Comparison of ENCODE assay signal across 15 mouse cellular contexts in the genomic region with DNA sequence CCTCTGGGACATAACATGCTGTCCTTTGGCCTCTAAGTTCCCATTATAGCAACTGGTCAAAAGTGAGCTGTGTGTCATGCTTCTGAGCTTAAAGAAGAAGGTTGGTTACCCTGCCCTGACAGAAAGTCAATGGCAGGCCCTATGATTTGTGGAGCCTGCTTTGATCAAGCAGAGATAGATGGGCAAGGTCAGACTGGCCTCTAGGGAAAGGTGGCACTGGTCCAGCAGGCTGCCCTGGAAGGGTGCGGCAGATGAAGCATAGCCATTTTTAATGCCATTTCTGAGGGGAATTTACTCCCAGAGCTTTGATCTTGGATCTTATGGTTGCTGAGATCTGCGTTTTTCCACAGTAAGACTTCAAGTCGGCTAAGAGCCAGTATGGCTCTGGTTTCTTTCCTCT.
DNase-seq lines count a peak whose midpoint lies in the region.
"Had no signal": no experiment of that assay in that cellular context is flagged by ENCODE, and none has a peak within 500 bp of the region (broad histone marks: within the 10 kb centered on the region; RNA-seq: fewer than 3 reads in every experiment).

No protein-coding gene starts in this region.

- peak; percentile 45 for DNase-seq in ovary, adult 18-20 months (ENCODE audit: low spot score)
- no peak for DNase-seq in ovary, postnatal 10 days (ENCODE audit: low spot score)
- DNase-seq in adrenal gland, adult 18-20 months (ENCODE audit: low spot score in 2 of 2) = peak; percentile 35 to 57
- peak; percentile 87 for DNase-seq in adrenal gland, adult 8-10 months
- DNase-seq in adrenal gland, postnatal 25 days = peak; percentile 81
- DNase-seq in natural killer cell, adult 2 months (ENCODE audit: low spot score in 2 of 2) = no peak
- DNase-seq in heart, postnatal 4 days = no peak
- no peak for DNase-seq in urinary bladder, postnatal 36 days (ENCODE audit: low spot score in 2 of 2)
- DNase-seq: cerebellum, adult 18-20 months; cerebellum, adult 9-10 months; cerebellum, postnatal 14 days; forebrain, postnatal 0 days; gastrocnemius, adult 2 months; gastrocnemius, postnatal 14 days; heart, adult 11 months had no signal

Comparison
In these comparisons a context has a peak if more than half of its experiments do, and no peak if none do; other contexts are left out.
1. DNase-seq: peak in ovary, adult 18-20 months (single experiment), adrenal gland, adult 18-20 months (2 of 2), adrenal gland, adult 8-10 months (single experiment) and adrenal gland, postnatal 25 days (single experiment); none in ovary, postnatal 10 days (single experiment), natural killer cell, adult 2 months (0 of 2), heart, postnatal 4 days (single experiment) and urinary bladder, postnatal 36 days (0 of 2).